Mouse (Mus musculus) gastrocnemius, adult 2 months (tissue): Measurements from ENCODE around the gene Rhbdd1. TPM values are rescaled to one million over a fixed set of nuclear protein-coding genes. Genes with fewer than 3 reads are reported as not detected.

ENCODE experiments used
- DNase-seq: peaks from one replicate; pipeline ENCODE4 v3.0.0; 2022
- H3K27ac ChIP-seq: fragments of 200-600 bp; 2 replicates; pipeline ENCODE4 v1.8.1; 2022; ENCODE audit warnings: mild to moderate bottlenecking
- H3K4me3 ChIP-seq: fragments of 200-600 bp; 2 replicates; pipeline ENCODE4 v1.8.1; 2022; ENCODE audit warnings: mild to moderate bottlenecking, moderate library complexity
- CTCF ChIP-seq: fragments of 200-600 bp; IDR thresholded peaks from 2 replicates; pipeline ENCODE4 v1.8.1; 2022; ENCODE audit warnings: antibody characterized with exemption, mild to moderate bottlenecking, moderate library complexity
- intact Hi-C: fragments of 180-260 bp; cut with DNase I; formaldehyde crosslinking; loops from one replicate; pipeline ENCODE4 v1.15.1; 2025
- total RNA-seq, 2 experiments: library from RNA; stranded (reverse); gene quantifications; 2 replicates each; pipeline ENCODE4 v1.2.3; 2021

The Rhbdd1 gene
- total RNA-seq, 2 experiments from 2014 or later, result 8.4 to 8.5 TPM

DNA sequence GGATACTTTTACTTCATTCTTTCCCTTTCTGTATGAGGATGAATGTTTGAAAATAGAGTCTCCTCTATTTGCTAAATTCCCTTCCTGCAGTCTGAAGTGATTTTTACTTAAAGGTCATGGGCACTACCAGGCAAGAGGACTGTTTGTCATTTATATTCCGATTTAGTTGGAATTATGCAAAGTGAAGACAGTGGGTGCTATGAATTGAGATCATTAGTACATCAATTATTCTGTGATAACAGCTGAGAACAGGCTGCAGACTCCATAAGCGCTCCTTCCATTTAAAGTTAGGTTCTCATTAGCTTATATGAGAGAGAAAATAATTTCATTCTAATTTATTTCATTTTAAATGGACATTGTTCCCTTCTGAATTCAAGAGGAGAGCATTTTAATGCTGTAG is 37.5 kb downstream of the Rhbdd1 start:
- Histone ChIP-seq H3K4me3 (no peak overlapping the region), H3K27ac (no peak overlapping the region)
- no peak for DNase-seq
- intact Hi-C loops, result no loop called here
- TF ChIP-seq CTCF, result no peak

- peak; percentile 21 for DNase-seq
- peak overlapping the region; percentile 45 for H3K4me3 ChIP-seq
- peak overlapping the region; percentile 51; the same call in 1 of the 2 replicates for H3K27ac ChIP-seq
- intact Hi-C loops, result no loop called here
- TF ChIP-seq CTCF, result no peak
These were observed 42.8 kb downstream of the Rhbdd1 start for GRCm38 (mm10) chr1:82358871-82359647.

GRCm38 (mm10) chr1:82359648-82360026 is 43.4 kb downstream of the Rhbdd1 start:
- TF ChIP-seq CTCF, result no peak
- DNase-seq, result no peak
- peak overlapping the region; percentile 45 for H3K4me3 ChIP-seq
- intact Hi-C loops, result no loop called here
- no peak overlapping the region for H3K27ac ChIP-seq

- no peak for TF ChIP-seq CTCF
- DNase-seq, result no peak
- no peak overlapping the region for H3K4me3 ChIP-seq
- no peak overlapping the region for H3K27ac ChIP-seq
- intact Hi-C loops, result no loop called here
These were observed 45.0 kb downstream of the Rhbdd1 start for GRCm38 (mm10) chr1:82361240-82361639.

- intact Hi-C loops, result no loop called here
- no peak for DNase-seq
- no peak overlapping the region for H3K4me3 ChIP-seq
- no peak overlapping the region for H3K27ac ChIP-seq
- no peak for TF ChIP-seq CTCF
These were observed 45.9 kb downstream of the Rhbdd1 start for GRCm38 (mm10) chr1:82362165-82362564.

- TF ChIP-seq CTCF, result no peak
- intact Hi-C loops, result no loop called here
These were observed 47.8 kb downstream of the Rhbdd1 start for GRCm38 (mm10) chr1:82364047-82364446.

GRCm38 (mm10) chr1:82364468-82364867 is 48.2 kb downstream of the Rhbdd1 start:
- no peak for DNase-seq
- Histone ChIP-seq H3K4me3 (no peak overlapping the region), H3K27ac (no peak overlapping the region)
- no peak for TF ChIP-seq CTCF
- intact Hi-C loops, result no loop called here

More at GRCm38 (mm10) chr1:82364047-82364446, 47.8 kb downstream of the Rhbdd1 start:
- H3K4me3 ChIP-seq, result no peak overlapping the region
- no peak overlapping the region for H3K27ac ChIP-seq
- DNase-seq, result no peak

DNA sequence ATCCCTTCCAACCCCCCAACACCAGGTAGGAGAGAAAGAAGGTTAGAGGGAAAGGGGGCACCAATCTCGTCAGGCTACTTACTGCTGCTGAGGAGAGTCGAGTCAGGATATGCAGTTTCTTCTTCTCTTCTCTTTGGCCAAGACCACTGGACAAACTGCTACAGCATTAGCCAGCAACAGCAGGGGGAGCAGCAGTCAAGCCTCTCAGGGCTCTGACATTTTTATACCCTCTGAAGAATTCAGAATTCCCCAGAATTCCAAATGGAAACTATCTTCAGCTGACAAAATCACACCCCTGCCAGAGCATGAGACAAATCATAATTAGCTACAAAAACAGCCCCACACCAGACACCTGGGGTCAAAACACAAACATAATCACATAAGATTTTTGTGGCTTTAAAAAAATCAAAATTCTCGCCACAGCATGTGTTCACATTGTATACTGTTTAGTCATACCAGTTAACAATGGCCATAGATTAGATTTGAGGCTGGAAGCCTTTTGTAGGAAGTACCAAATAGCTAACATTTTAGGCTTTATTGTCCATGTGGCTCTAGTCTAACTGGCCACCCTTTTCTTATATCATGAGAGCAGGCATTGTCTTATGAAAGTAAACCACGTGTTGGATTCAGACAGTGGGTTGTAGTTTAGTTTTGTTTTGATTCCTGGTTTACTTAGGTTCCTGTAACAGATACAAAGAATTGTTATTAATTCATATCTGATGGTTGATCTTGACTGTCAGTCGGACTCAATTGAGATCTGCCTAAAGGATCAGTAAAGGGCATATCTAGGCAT is 55.6 kb downstream of the Rhbdd1 start:
- Histone ChIP-seq H3K27ac (no peak overlapping the region), H3K4me3 (no peak overlapping the region)
- TF ChIP-seq CTCF, result no peak
- DNase-seq, result no peak
- intact Hi-C loops, result no loop called here

GRCm38 (mm10) chr1:82373924-82374323 is 57.7 kb downstream of the Rhbdd1 start:
- intact Hi-C loops, result no loop called here
- TF ChIP-seq CTCF, result no peak
- no peak overlapping the region for H3K27ac ChIP-seq
- H3K4me3 ChIP-seq, result no peak overlapping the region
- no peak for DNase-seq

GRCm38 (mm10) chr1:82374831-82375358 is 58.6 kb downstream of the Rhbdd1 start:
- no peak for DNase-seq
- H3K27ac ChIP-seq, result no peak overlapping the region
- intact Hi-C loops, result no loop called here
- H3K4me3 ChIP-seq, result no peak overlapping the region
- TF ChIP-seq CTCF, result no peak

GRCm38 (mm10) chr1:82375452-82375851 is 59.2 kb downstream of the Rhbdd1 start:
- intact Hi-C loops, result no loop called here
- Histone ChIP-seq H3K4me3 (no peak overlapping the region), H3K27ac (no peak overlapping the region)
- no peak for DNase-seq
- no peak for TF ChIP-seq CTCF

DNA sequence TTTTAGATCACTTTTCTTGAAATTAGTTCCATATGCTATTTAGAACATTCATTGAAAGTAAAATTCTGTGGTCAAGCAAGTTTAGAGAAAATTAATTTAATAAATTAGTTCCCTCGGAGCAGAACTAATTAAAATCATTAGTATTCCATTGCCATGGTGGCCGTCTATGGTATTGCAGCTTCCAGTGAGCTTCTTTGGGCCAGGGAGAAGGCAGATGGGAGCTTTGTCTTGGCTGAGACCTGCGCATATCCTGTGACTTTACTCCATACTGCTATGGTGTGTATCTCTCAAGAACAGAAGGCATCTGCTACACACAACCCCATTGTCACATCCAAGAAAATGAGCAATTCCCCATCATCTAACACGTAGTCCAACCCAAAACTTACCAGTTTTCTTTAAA is 65.7 kb downstream of the Rhbdd1 start:
- DNase-seq, result no peak
- Histone ChIP-seq H3K4me3 (no peak overlapping the region), H3K27ac (no peak overlapping the region)
- intact Hi-C loops, result no loop called here
- TF ChIP-seq CTCF, result peak; percentile 35

DNA sequence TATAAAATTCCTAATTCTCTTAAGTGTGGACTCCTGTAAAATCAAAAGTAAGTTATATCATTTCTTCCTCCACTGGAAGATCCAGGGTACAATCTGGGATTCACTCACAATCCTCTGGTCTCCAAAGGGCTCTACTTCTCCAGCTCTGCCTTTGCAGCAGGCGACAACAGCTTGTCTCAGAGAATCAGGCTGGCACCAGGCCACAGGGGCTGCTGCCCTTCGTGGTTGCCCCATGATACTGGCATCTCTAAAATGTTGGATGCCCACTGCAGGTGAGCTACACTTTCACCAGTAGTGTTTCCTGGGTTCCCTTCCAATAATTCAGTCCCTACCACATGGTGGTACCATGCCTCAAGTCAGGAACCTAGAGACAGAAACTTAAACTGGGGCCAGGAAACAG is 67.9 kb downstream of the Rhbdd1 start:
- H3K4me3 ChIP-seq, result no peak overlapping the region
- H3K27ac ChIP-seq, result no peak overlapping the region
- TF ChIP-seq CTCF, result no peak
- DNase-seq, result no peak
- intact Hi-C loops, result no loop called here
